Mouse (Mus musculus): Measurements from ENCODE around the gene Rbbp5. TPM values are rescaled to one million over a fixed set of nuclear protein-coding genes. Genes with fewer than 3 reads are reported as not detected.

The Rbbp5 gene
- polyA plus RNA-seq, 1 experiment from 2014 or later, result 43.8 TPM

Other genes with a start within 250 kb of the Rbbp5 start
- gene Gm10188, start 247.6 kb upstream of the Rbbp5 start, polyA plus RNA-seq (2014; fragmentation: Nextera tagmentation; extraction: Ambion mirVana), result not detected in 2 replicates
- 0.10 TPM in 1 of 2 replicates, not detected in the other for gene Klhdc8a, start 178.7 kb upstream of the Rbbp5 start, polyA plus RNA-seq (2014; fragmentation: Nextera tagmentation; extraction: Ambion mirVana)
- 4.2 and 4.5 TPM in 2 replicates for gene Nuak2, start 161.2 kb upstream of the Rbbp5 start, polyA plus RNA-seq (2014; fragmentation: Nextera tagmentation; extraction: Ambion mirVana)
- gene Tmcc2, start 86.1 kb upstream of the Rbbp5 start, polyA plus RNA-seq (2014; fragmentation: Nextera tagmentation; extraction: Ambion mirVana), result 7.1 and 7.2 TPM in 2 replicates
- gene Dstyk, start 59.8 kb upstream of the Rbbp5 start, polyA plus RNA-seq (2014; fragmentation: Nextera tagmentation; extraction: Ambion mirVana), result 17.3 and 20.9 TPM in 2 replicates
- 2.0 and 2.3 TPM in 2 replicates for gene Tmem81, start 28.9 kb downstream of the Rbbp5 start, polyA plus RNA-seq (2014; fragmentation: Nextera tagmentation; extraction: Ambion mirVana)
- 0.67 and 0.73 TPM in 2 replicates for gene Cntn2, start 65.9 kb downstream of the Rbbp5 start, polyA plus RNA-seq (2014; fragmentation: Nextera tagmentation; extraction: Ambion mirVana)